Mouse (Mus musculus) left cerebral cortex, adult 18-20 months (tissue): Measurements from ENCODE around the gene Prdm16. TPM values are rescaled to one million over a fixed set of nuclear protein-coding genes. Genes with fewer than 3 reads are reported as not detected.
A peak's percentile ranks its signal among the peaks of the same experiment; 100 is the strongest.

Experiments
- DNase-seq, 2 experiments: peaks; one replicate each; pipeline ENCODE4 v3.0.0; 2021 to 2022; ENCODE audit warnings: low spot score in 2 of 2, mixed read lengths in 1 of 2
- total RNA-seq, 2 experiments: library from RNA; stranded (reverse); gene quantifications; 2 replicates each; pipeline ENCODE4 v1.2.3; 2021

Prdm16 gene
- total RNA-seq, 2 experiments from 2014 or later, result 8.3 to 8.8 TPM

DNA sequence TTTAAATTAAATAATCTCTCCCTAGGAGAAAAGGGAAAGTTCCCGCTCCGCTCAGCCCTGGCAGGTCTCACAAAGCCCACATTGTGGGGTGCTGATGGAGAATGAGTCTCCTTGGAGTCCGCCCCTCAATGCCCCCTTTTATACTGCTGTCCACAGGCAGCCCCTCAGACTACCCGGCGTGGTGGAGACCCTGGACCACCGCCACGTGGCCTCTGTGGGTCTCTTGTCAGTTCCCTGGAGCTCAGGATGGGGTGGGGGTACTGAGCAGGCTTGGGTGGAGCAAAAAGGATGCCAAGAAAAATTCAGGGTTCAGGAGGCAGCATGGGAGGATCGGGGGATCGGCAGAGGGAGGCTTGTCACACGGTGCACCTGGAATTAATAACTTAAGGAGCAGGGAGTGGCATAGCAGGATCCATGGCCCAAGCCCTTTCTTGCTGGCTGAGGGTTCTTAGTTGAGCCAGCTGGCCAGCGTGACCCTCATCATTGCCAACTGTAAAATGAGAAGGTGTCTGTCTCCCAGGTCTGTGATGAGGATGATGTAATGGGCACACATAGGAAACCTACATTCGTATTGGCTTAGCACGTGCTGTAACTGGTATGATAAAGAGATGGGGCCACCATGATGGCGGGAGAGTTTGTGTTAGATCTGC is 239.9 kb downstream of the Prdm16 start:
- DNase-seq, result no peak

- DNase-seq, result no peak
These were observed 242.4 kb downstream of the Prdm16 start for GRCm38 (mm10) chr4:154394123-154394722.

DNA sequence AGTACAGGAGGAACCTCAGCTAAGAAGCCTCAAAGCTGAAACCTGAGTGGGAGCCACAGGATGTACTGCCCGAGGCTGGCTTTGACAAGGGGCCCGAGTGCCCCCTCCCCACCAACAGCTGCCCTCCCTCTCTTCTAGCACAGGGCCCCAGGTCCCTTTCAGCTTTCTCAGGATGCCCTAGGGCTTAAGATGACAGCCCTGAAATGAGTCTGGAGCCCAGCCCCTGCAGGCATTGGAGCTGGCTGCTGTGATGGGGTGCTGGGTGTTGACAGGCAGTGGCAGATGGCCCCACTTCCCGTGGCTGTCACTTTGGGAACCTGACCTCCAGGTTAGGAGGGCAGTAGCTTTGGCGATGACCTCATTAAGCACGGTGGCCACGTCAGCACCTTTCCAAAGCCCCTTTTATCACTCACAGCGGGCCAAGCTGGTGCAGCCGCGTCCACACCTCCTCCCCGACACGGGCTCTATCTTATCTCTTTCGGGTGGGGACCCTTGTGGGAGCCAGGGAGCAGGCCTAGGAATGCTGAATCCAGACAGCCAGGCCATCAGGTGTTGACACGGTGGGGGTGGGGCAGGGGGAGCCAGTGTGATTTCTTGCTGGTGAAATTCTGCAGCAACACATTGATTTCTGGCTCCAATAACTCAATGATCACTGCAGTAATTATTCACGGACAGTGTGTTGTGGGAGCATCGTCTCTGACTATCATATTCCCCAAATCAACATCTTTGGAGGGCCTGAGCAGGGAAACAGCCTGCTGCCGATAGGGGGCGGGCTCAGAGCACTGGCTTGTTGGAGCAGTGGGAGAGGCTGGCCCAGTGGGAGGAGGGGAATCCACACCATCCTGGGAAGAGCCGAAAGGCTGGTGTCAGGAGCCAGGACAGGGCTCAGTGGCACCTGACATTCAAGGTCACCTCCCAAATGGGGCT is 243.2 kb downstream of the Prdm16 start:
- peak; percentile 28 to 36 for DNase-seq

DNA sequence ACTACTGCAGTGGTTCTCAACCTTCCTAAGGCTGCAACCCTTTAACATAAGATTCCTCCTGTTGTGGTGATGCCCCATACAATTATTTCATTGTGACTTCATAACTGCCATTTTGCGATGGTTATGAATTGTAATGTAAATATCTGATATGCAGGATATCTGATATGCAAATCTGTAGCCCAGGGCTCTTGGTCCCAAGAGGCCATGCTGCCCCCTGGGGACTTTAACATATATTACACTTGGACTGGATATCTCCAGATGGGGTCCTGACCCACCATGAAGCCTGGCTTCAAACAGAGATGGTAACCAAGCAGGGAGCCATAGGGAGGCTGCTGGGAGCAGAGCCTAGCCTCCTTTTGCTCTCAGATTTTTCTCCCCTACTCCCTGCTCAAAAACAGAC is 244.0 kb downstream of the Prdm16 start:
- DNase-seq, result no peak

GRCm38 (mm10) chr4:154390333-154391080 is 246.2 kb downstream of the Prdm16 start:
- no peak for DNase-seq

GRCm38 (mm10) chr4:154389641-154390040 is 247.0 kb downstream of the Prdm16 start:
- DNase-seq, result no peak

GRCm38 (mm10) chr4:154386810-154387209 is 249.9 kb downstream of the Prdm16 start:
- DNase-seq, result no peak

GRCm38 (mm10) chr4:154385918-154386317 is 250.8 kb downstream of the Prdm16 start:
- no peak for DNase-seq

GRCm38 (mm10) chr4:154385208-154385607 is 251.5 kb downstream of the Prdm16 start:
- DNase-seq, result no peak

GRCm38 (mm10) chr4:154378876-154379275 is 257.8 kb downstream of the Prdm16 start:
- no peak for DNase-seq

DNA sequence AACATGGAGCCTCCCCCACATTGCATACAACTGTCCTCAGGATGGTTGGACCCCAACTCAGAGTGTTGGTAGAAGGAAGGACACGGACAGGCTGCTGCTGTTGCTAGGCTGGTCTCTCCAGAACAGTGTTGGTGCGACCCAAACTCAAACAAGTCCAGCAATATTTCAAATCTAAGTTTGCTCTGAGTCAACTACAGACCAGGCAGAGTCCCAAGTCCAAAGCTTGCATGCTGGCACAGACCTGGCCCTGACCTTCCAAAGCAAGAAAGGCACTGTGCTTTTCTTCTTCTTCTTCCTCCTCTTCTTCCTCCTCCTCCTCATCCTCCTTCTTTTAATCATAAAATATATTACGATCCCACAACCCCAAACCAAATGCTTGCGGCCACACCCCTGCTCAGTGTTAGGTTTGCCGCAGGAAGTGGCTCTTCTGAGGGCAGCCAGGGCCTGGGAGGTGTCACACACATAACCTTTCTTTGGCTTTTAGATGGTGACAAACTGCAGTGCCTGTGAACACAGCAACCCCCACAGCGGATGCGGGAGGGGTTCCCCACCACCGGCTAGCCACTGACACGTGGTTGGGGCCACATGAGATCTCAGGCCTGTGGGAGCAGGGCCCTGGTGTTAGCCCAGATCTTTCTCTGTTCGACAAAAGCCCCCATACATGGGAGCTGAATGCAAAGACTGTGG is 260.6 kb downstream of the Prdm16 start:
- no peak for DNase-seq

DNA sequence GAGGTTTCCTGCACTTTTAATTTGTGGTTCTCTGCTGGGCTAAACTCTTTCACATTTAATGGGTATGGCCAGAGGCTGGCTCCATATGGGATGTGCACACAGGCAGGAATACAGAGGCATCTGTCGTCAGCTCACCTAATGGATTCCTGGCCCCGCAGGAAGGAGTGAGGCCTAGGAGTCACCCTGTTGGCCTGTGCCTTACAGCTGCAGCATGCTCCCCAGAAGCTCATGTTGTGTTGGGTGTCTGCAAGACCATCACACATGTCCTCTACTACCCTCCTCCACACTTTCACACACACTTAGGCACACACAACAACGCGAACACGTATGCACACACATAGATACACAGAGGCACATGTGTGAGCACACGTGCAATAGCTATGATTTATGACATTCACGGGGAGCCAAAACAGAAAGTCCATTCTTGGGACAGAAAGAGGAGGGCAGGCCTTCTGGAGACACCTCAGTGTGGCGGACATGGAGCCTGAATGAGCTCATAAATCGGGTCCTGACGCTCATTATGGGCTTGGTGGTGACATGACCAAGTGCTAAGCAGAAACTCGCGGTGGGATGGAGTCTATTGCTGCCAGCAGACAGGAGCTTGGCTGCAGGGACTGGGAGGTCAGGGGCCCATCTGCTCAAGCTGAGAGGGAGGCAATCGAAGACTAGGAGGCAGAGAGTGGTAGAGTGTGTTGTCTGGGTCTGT is 265.0 kb downstream of the Prdm16 start:
- DNase-seq, result no peak

DNA sequence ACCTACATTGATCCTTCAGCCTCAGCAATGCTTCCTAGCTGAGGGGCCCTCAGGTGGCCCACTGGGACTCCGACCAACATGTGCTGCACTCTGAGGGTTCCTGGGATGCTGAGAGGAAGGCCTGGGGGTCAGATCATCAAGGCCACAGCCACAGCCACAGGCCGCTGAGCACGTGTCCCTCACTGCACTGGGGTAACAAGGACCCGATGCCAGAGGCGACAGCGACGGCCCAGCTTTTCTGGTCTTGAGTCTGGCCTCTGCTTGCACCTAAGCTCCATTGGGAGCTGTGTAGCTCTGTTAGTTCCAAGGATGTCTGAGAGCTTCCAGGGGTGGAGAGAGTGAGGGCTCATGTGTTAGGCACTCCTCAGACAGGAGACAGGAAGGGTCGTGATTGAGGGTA is 265.8 kb downstream of the Prdm16 start:
- DNase-seq, result no peak

DNA sequence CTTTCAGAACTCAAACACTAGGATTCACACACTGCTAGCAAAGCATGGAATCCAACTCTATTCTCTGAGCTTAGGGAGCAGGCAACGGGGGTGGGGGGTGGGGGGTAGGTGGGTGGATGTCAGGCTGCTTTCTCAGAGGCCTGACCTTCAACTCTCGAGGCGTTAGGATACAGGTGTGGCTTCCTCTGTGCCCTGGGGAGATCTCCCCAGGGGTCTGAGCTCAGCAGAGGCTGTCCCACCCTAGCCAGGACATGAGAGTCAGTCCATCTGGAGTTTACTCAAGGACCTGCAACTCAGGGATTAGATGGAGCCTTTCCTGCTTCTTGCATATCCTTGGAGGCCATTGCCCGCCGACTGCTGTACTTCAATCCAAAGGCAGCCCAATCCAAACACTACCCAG is 267.6 kb downstream of the Prdm16 start:
- no peak for DNase-seq

DNA sequence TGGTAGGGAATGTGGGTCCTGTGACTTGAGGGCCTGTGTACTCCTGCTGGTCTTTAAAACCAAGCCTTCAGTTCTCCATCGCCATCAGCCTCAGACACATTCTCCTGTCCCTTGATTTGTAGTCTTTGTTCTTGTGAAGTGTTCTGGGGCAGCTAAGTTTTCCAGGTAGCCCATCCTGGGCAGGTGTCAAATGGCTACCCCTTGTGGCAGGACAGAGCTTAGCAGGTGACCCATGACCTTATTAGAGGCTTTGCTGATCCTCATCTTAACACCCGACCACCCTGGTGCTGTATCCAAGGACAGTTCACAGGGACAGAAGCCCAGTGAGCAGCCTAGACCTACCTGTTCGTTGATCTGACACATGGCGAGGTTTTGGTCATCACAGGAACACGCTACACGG is 269.8 kb downstream of the Prdm16 start:
- DNase-seq, result no peak

DNA sequence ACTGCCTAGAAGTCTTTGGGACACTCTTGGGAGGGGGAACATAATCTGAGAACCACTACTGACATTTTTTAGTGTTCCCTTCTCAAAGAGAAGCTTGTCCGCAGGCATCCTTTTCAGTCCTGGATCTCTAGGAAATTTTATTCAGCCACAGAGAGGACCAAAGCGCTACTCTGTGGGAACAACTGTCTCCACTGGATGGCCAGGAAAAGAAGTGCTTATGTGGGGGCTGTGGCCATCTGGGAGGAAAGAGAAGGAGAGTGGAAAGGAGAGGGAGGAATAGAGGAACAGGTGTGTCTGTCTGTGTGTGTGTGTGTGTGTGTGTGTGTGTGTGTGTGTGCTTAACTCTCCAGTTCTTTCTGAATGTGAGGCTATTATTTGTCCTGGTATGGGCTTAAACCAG is 271.9 kb downstream of the Prdm16 start:
- peak; percentile 20 to 24 for DNase-seq

- no peak for DNase-seq
These were observed 275.8 kb downstream of the Prdm16 start for GRCm38 (mm10) chr4:154360850-154361249.

DNA sequence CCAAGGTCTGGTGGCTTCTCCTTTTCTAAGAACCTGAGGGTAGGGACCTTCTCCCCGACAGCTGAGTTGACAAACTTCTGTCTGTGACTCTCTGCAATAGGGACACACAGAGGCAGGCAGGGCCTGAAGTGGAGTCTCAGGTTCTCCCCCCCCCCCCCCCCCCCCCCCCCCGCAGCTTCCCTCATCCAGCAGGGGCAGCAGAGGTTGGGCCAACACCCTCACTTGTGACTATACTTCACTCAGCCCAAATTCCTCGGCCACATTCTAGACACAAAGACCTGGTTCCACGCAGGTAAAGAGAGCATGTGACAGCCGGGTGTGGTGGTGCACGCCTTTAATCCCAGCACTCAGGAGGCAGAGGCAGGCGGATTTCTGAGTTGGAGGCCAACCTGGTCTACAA is 276.2 kb downstream of the Prdm16 start:
- DNase-seq, result no peak

GRCm38 (mm10) chr4:154359762-154360300 is 276.8 kb downstream of the Prdm16 start:
- DNase-seq, result no peak

- no peak for DNase-seq
These were observed 277.9 kb downstream of the Prdm16 start for GRCm38 (mm10) chr4:154358816-154359215.
